In the genomic region with DNA sequence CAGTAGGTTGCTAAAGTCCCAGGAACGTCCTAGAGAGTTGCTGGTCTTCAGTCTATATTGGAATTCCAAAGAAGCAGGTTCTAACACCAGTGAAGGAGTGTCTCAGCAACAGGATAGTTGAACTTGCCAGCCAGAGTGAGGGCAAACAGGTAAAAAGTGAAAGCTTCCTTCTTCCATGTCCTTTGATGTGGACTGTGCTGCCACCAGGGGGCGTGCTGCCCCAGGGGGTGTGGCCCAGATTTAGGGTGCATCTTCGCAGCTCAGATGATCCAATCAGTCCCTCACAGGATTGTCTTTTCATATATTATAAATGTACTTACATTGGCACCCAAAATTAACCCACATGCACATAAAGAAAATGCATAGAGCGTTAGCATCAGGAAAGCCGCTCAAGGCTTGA, we compare ENCODE assay signal across 9 mouse cellular contexts. TPM values are rescaled to one million over a fixed set of nuclear protein-coding genes. Genes with fewer than 3 reads are reported as not detected.
A peak's percentile ranks its signal among the peaks of the same experiment; 100 is the strongest.
DNase-seq lines count a peak whose midpoint lies in the region; ATAC-seq and TF ChIP-seq lines count a peak whose summit lies in the region.
"Had no signal": no experiment of that assay in that cellular context is flagged by ENCODE, and none has a peak within 500 bp of the region (broad histone marks: within the 10 kb centered on the region; RNA-seq: fewer than 3 reads in every experiment).

No protein-coding gene starts in this region.

- intact Hi-C loops in heart, adult 2 months (cut with DNase I), result loop anchor here (10.0 kb wide), 1 partner anchor 343 kb away; no protein-coding TSS in a partner anchor

- no peak for TF ChIP-seq POLR2A in heart, adult 2 months (IDR thresholded peaks at IDR 0.05; ENCODE audit: insufficient read depth, low read depth, low read length)
- no peak for TF ChIP-seq POLR2A in cortical plate, adult 2 months (IDR thresholded peaks at IDR 0.05; ENCODE audit: extremely low read depth, insufficient read depth, low read length)

- TF ChIP-seq CTCF in heart, adult 2 months (IDR thresholded peaks at IDR 0.05), result peak; percentile 56
- TF ChIP-seq CTCF in cortical plate, adult 2 months (IDR thresholded peaks at IDR 0.05; ENCODE audit: extremely low read depth, insufficient read depth, low read length), result peak; percentile 46; the same call in 1 of the 2 replicates
- TF ChIP-seq CTCF in stomach, postnatal 0 days (IDR thresholded peaks at IDR 0.05; ENCODE audit: low read depth), result peak; percentile 69

- ATAC-seq in stomach, postnatal 0 days (ENCODE audit: low FRiP score, low TSS enrichment), result no peak

- H3K9ac ChIP-seq in heart, adult 2 months (ENCODE audit: low read depth, low read length), result no peak overlapping the region
- H3K9ac ChIP-seq in stomach, postnatal 0 days (ENCODE audit: low read length), result no peak overlapping the region
- H3K9ac ChIP-seq: limb, embryonic 13.5 days had no signal

- H3K4me2 ChIP-seq in stomach, postnatal 0 days (replicated peaks; ENCODE audit: low read depth), result no peak overlapping the region
- H3K4me2 ChIP-seq: limb, embryonic 13.5 days had no signal

- WGBS in heart, adult 2 months, result 47% methylated on average over 5 of the region's 5 CpGs
- 48% methylated on average over 5 of the region's 5 CpGs for WGBS in stomach, postnatal 0 days

- H3K27ac ChIP-seq in heart, adult 2 months, result no peak overlapping the region
- no peak overlapping the region for H3K27ac ChIP-seq in cortical plate, adult 2 months (ENCODE audit: insufficient read depth, low read length)
- no peak overlapping the region for H3K27ac ChIP-seq in stomach, postnatal 0 days (replicated peaks)
- H3K27ac ChIP-seq: limb, embryonic 13.5 days had no signal

- H3K4me1 ChIP-seq in heart, adult 2 months (ENCODE audit: control insufficient read depth, insufficient read depth, low read length), result no peaks in the 10 kb centered on the region
- no peaks in the 10 kb centered on the region for H3K4me1 ChIP-seq in cortical plate, adult 2 months (ENCODE audit: control insufficient read depth, insufficient read depth, low read length)
- H3K4me1 ChIP-seq in stomach, postnatal 0 days (replicated peaks; ENCODE audit: control insufficient read depth, insufficient read depth), result no peaks in the 10 kb centered on the region
- H3K4me1 ChIP-seq: limb, embryonic 13.5 days had no signal

- no peaks in the 10 kb centered on the region for H3K9me3 ChIP-seq in stomach, postnatal 0 days (ENCODE audit: control insufficient read depth, low read length)
- H3K9me3 ChIP-seq: limb, embryonic 13.5 days had no signal

- H3K36me3 ChIP-seq in heart, adult 2 months (ENCODE audit: control insufficient read depth, insufficient read depth, low read length), result no peaks in the 10 kb centered on the region
- no peaks in the 10 kb centered on the region for H3K36me3 ChIP-seq in stomach, postnatal 0 days (ENCODE audit: control insufficient read depth, insufficient read depth, low read length)
- H3K36me3 ChIP-seq: limb, embryonic 13.5 days had no signal

- no peaks in the 10 kb centered on the region for H3K79me2 ChIP-seq in heart, adult 2 months (replicated peaks; ENCODE audit: control insufficient read depth, insufficient read depth, low read length)

- H3K27me3 ChIP-seq in heart, adult 2 months (ENCODE audit: control insufficient read depth, insufficient read depth, low read length), result no peaks in the 10 kb centered on the region
- H3K27me3 ChIP-seq in stomach, postnatal 0 days (ENCODE audit: control insufficient read depth, insufficient read depth, low read length), result no peaks in the 10 kb centered on the region

- TF ChIP-seq EP300 in heart, adult 2 months (IDR thresholded peaks at IDR 0.05; ENCODE audit: insufficient read depth, low read depth, low read length), result no peak
- no peak for TF ChIP-seq EP300 in stomach, postnatal 0 days (optimal IDR thresholded peaks at IDR 0.05)

- no peak for DNase-seq in heart, adult 2 months
- DNase-seq in heart, adult 9 months (ENCODE audit: low spot score in 2 of 2), result no peak
- peak; percentile 44 for DNase-seq in right cerebral cortex, postnatal 4 days
- DNase-seq in right cerebral cortex, postnatal 10 days (ENCODE audit: low spot score in 2 of 2), result no peak
- DNase-seq in stomach, postnatal 0 days (ENCODE audit: low spot score), result peak; percentile 17
- no peak for DNase-seq in cerebellum, adult 11-12 months
- no peak for DNase-seq in frontal cortex, postnatal 10 days (ENCODE audit: low spot score in 2 of 2)

- no peak overlapping the region for H3K4me3 ChIP-seq in heart, adult 2 months
- H3K4me3 ChIP-seq in cortical plate, adult 2 months (ENCODE audit: insufficient read depth, low read length), result no peak overlapping the region
- no peak overlapping the region for H3K4me3 ChIP-seq in stomach, postnatal 0 days (ENCODE audit: low read depth, low read length)
- H3K4me3 ChIP-seq: limb, embryonic 13.5 days had no signal

RNA-seq across cellular contexts. Expression of a gene that starts 41.0 kb away (rescaled TPM):
- total RNA-seq in heart, adult 2 months (2021), result not detected
- polyA plus RNA-seq in heart, adult 2 months (2012; rRNA removed), result 0.23 TPM in 1 of 2 replicates, not detected in the other
- 2.2 and 4.0 TPM in 2 replicates for polyA plus RNA-seq in cortical plate, adult 2 months (2012; rRNA removed)
- polyA plus RNA-seq in stomach, postnatal 0 days (2015; fragmentation: Nextera tagmentation; extraction: Ambion mirVana), result 0.85 and 1.2 TPM in 2 replicates

Comparison
In these comparisons a context has a peak if more than half of its experiments do, and no peak if none do; other contexts are left out.
1. DNase-seq: peak in right cerebral cortex, postnatal 4 days (single experiment) and stomach, postnatal 0 days (single experiment); none in heart, adult 2 months (0 of 2), heart, adult 9 months (0 of 2), right cerebral cortex, postnatal 10 days (0 of 2), cerebellum, adult 11-12 months (single experiment) and frontal cortex, postnatal 10 days (0 of 2).
2. Peak in every context shown above with its lines, with median percentiles within 50 percentile points of each other: CTCF ChIP-seq.